12 mouse cellular contexts compared by ENCODE assay signal in the genomic region with DNA sequence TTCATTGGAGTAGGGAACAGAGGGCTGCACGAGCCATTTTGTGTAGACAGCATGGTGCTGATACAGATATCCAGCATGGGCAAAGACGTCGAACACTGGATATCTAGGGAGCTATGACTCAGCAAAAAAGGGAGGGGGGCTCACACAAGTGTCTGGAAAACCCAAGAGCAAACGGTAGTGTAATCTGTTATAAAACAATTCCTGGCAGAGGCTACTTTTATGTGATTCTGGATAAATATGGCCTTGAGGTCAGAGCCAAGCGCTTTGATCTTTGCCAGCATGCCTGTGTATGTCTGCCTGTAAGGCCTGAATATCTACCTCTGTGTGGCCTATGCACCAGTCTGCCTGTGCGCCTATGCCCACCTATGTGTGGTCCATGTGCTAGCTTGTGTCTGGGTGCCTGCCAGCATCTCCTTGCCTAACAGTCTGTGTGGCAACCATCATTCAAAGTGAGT. TPM values are rescaled to one million over a fixed set of nuclear protein-coding genes. Genes with fewer than 3 reads are reported as not detected.
DNase-seq lines count a peak whose midpoint lies in the region; TF ChIP-seq lines count a peak whose summit lies in the region.
"Had no signal": no experiment of that assay in that cellular context is flagged by ENCODE, and none has a peak within 500 bp of the region (broad histone marks: within the 10 kb centered on the region; RNA-seq: fewer than 3 reads in every experiment).

No protein-coding gene starts in this region.

- intact Hi-C loops in gastrocnemius, adult 2 months (cut with DNase I): no loop called here

- TF ChIP-seq CTCF in gastrocnemius, adult 2 months (IDR thresholded peaks at IDR 0.05): no peak

- no peak overlapping the region for H3K4me3 ChIP-seq in gastrocnemius, adult 2 months
- H3K4me3 ChIP-seq: heart, embryonic 15.5 days; lung, embryonic 15.5 days had no signal

- no peak for DNase-seq in gastrocnemius, adult 2 months
- DNase-seq in gastrocnemius, adult 18-20 months (ENCODE audit: low spot score): no peak
- DNase-seq in ovary, postnatal 36 days (ENCODE audit: low spot score): peak; percentile 24
- DNase-seq in ovary, postnatal 14 days (ENCODE audit: low spot score): no peak
- peak; percentile 39 for DNase-seq in fat pad, adult 2 months (ENCODE audit: extremely low read depth, low read depth, low spot score)
- peak; percentile 18 for DNase-seq in lung, postnatal 36 days
- DNase-seq in kidney, postnatal 4 days: no peak
- DNase-seq in B cell, adult 2 months: no peak
- DNase-seq: kidney, adult 18-20 months; thymus, postnatal 36 days had no signal

- H3K27ac ChIP-seq in gastrocnemius, adult 2 months: peak overlapping the region; percentile 28; the same call in 1 of the 2 replicates
- H3K27ac ChIP-seq: heart, embryonic 15.5 days; lung, embryonic 15.5 days had no signal

RNA-seq across cellular contexts. Expression of a gene that starts 8.5 kb away (rescaled TPM):
- 1 to 10 TPM; 3.3 to 4.6 TPM for total RNA-seq in gastrocnemius, adult 2 months (2021)
- 1 to 10 TPM; 2.3 to 3.3 TPM for total RNA-seq in gastrocnemius, adult 18-20 months (2021)

Comparison
In these comparisons a context has a peak if more than half of its experiments do, and no peak if none do; other contexts are left out.
1. DNase-seq: peak in ovary, postnatal 36 days (single experiment), fat pad, adult 2 months (single experiment) and lung, postnatal 36 days (single experiment); none in gastrocnemius, adult 2 months (single experiment), gastrocnemius, adult 18-20 months (single experiment), ovary, postnatal 14 days (single experiment), kidney, postnatal 4 days (0 of 2) and B cell, adult 2 months (0 of 2).